Mouse (Mus musculus) myocyte (in vitro differentiated cells): ENCODE data around the gene Mst1r.

ENCODE experiments used
- CEBPB ChIP-seq: IDR thresholded peaks from 2 replicates; pipeline ENCODE4 v1.6.1; 2011; ENCODE audit warnings: mild to moderate bottlenecking, moderate library complexity; ENCODE audit not compliant: poor library complexity, insufficient read depth, severe bottlenecking
- MAX ChIP-seq: IDR thresholded peaks from one replicate; pipeline ENCODE4 v1.6.1; 2011; ENCODE audit warnings: low read depth, mild to moderate bottlenecking, control low read depth
- POLR2A ChIP-seq: IDR thresholded peaks from one replicate; pipeline ENCODE4 v1.6.1; 2011; ENCODE audit warnings: low read depth, mild to moderate bottlenecking, control low read depth, moderate library complexity; ENCODE audit not compliant: insufficient read length
- TCF12 ChIP-seq: IDR thresholded peaks from one replicate; pipeline ENCODE4 v1.6.1; 2011; ENCODE audit warnings: mild to moderate bottlenecking, control low read depth; ENCODE audit not compliant: poor library complexity, insufficient read depth, severe bottlenecking
- USF1 ChIP-seq: IDR thresholded peaks from one replicate; pipeline ENCODE4 v1.6.1; 2011; ENCODE audit warnings: low read depth, mild to moderate bottlenecking, control low read depth, moderate library complexity

GRCm38 (mm10) chr9:107898563-107898962, 8.1 kb upstream of the Mst1r start:
- TF ChIP-seq CEBPB: no peak
- no peak for TF ChIP-seq POLR2A
- no peak for TF ChIP-seq MAX
- TF ChIP-seq USF1: no peak
- no peak for TF ChIP-seq TCF12
